Mouse (Mus musculus): Measurements from ENCODE around the gene Whamm.

DNA sequence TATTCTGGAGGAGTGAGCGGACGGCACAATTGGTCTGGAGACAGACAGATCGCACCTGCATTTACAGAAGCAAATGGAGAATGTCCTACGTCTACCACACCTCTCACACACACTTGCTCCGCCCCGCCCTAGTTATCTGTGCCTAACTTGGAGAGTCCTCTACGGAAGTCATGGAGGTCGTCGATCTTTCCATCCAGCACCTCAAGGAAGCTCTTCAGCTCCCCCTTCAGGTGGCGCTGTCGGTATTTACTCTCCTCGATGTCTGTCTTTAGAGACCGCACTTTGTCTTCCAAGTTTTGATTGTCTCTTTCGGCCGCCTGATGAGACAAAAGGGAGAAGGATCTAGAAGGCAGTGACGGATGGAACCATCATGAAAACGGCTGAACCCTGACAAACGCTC, 39.1 kb downstream of the Whamm start:
- TF ChIP-seq PAX5 (IDR thresholded peaks at IDR 0.05; ENCODE audit: low read length) (no peak), CTCF (conservative IDR thresholded peaks at IDR 0.05 in 1 of 2, IDR thresholded peaks at IDR 0.05 in 1 of 2; ENCODE audit: low read depth in 2 of 2, low read length in 2 of 2) (peak; percentile 28 to 69), POLR2A (IDR thresholded peaks at IDR 0.05; ENCODE audit: low read depth, low read length) (no peak), USF1 (IDR thresholded peaks at IDR 0.05; ENCODE audit: low read depth, low read length) (no peak), MAX (IDR thresholded peaks at IDR 0.05; ENCODE audit: low read length) (no peak), HCFC1 (IDR thresholded peaks at IDR 0.05; ENCODE audit: low read depth, low read length) (no peak), RAD21 (IDR thresholded peaks at IDR 0.05; ENCODE audit: low read depth, low read length) (peak; percentile 52), ZNF384 (IDR thresholded peaks at IDR 0.05; ENCODE audit: low read depth, low read length) (no peak), BHLHE40 (IDR thresholded peaks at IDR 0.05; ENCODE audit: low read depth, low read length) (no peak), CHD2 (IDR thresholded peaks at IDR 0.05; ENCODE audit: low read length) (no peak), MAFK (IDR thresholded peaks at IDR 0.05; ENCODE audit: insufficient replicate concordance, low read length) (no peak)

All from CH12.LX (cell line).